Mouse (Mus musculus) neural tube, embryonic 13.5 days (tissue): ENCODE data around the gene Lamp1. TPM values are rescaled to one million over a fixed set of nuclear protein-coding genes. Genes with fewer than 3 reads are reported as not detected.
"Not testable (repeated sequence)": the region's sequence is repeated elsewhere in the genome, so short reads cannot be mapped to it uniquely, and the experiment has no call there.

Source experiments
- ATAC-seq: fragments of 200-750 bp; cut with Nextera tagmentation; 2 replicates; pipeline ENCODE4 v1.8.0; 2017; ENCODE audit warnings: low read depth, mild to moderate bottlenecking, moderate TSS enrichment, moderate library complexity
- H3K27ac ChIP-seq: fragments of 300-500 bp; sonication (generic); replicated peaks from 2 replicates; pipeline ENCODE4 v1.5.1; 2015; ENCODE audit warnings: moderate library complexity, mild to moderate bottlenecking, inconsistent platforms
- H3K27me3 ChIP-seq: fragments of 300-500 bp; sonication (generic); 2 replicates; pipeline ENCODE4 v1.6.1; 2015; ENCODE audit warnings: mild to moderate bottlenecking, inconsistent platforms
- H3K36me3 ChIP-seq: fragments of 300-500 bp; sonication (generic); 2 replicates; pipeline ENCODE4 v1.6.1; 2015; ENCODE audit warnings: mild to moderate bottlenecking, inconsistent platforms
- H3K4me1 ChIP-seq: fragments of 300-500 bp; sonication (generic); replicated peaks from 2 replicates; pipeline ENCODE4 v1.6.1; 2015; ENCODE audit warnings: inconsistent platforms
- H3K4me2 ChIP-seq: fragments of 300-500 bp; sonication (generic); 2 replicates; pipeline ENCODE4 v1.6.1; 2015; ENCODE audit warnings: inconsistent platforms, mild to moderate bottlenecking, moderate library complexity
- H3K4me3 ChIP-seq: fragments of 300-500 bp; sonication (generic); 2 replicates; pipeline ENCODE4 v1.5.1; 2015; ENCODE audit warnings: mild to moderate bottlenecking, inconsistent platforms
- H3K9ac ChIP-seq: fragments of 300-500 bp; sonication (generic); 2 replicates; pipeline ENCODE4 v1.6.1; 2015; ENCODE audit warnings: moderate library complexity, mild to moderate bottlenecking, inconsistent platforms
- H3K9me3 ChIP-seq: fragments of 300-500 bp; sonication (generic); 2 replicates; pipeline ENCODE4 v1.6.1; 2016; ENCODE audit warnings: inconsistent platforms
- WGBS: fragments of 180-500 bp; shearing (Covaris S2); methylation state at CpG from one replicate; pipeline ENCODE4 v1.1.7; 2015; 5-methylcytosine and 5-hydroxymethylcytosine counted together
- polyA plus RNA-seq: library from polyadenylated mRNA; unstranded; fragments of >200 nt; fragmentation: Nextera tagmentation; extraction: Ambion mirVana; gene quantifications from 2 replicates; pipeline ENCODE4 v1.2.1, GENCODE M21; 2015

Gene Lamp1
- polyA plus RNA-seq, result 281 and 292 TPM in 2 replicates

DNA sequence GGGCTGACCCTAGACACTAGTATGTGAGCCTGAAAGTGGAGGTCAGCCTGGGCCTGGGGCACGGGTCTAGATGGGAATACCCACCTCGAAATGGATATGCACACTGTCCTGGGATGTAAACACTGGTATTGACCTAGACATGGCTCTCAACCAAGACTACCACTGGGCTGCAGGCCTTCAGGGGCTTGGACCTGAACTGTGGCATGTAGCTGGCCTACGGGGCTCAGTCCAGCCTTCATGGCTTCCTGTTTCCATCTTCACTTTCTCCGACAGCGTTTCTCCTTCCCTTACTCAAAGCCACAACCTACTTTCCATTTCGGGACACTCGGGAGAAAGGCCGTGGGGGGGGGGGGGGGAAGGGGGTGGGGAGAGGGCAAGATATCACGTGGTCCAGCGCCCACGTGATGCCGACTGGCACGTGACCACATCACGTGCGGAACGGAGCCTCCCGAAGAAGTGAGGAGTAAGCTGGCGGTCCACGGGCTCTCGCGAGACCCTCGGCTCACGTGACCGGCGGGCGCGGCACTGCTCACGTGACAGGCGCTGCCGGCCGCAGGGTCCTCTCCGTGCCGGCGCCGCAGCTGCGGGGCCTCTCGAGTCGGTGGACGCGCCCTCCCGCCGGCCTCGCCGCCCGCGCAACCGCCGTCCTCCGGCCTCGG lies at the start of gene Lamp1:
Gene Lamp1, plus strand, starts transcription at position 444 of the 659 bp plus-strand sequence.
- peak within 1 kb of the TSS; percentile 76 for H3K27ac ChIP-seq
- peak within 1 kb of the TSS; percentile 99 for H3K9ac ChIP-seq
- H3K4me1 ChIP-seq, result peaks cover 36% of the 10 kb centered on the region
- H3K27me3 ChIP-seq, result no peaks in the 10 kb centered on the region
- peak within 1 kb of the TSS; percentile 95 for H3K4me2 ChIP-seq
- ATAC-seq, result peak; percentile 96
- peak within 1 kb of the TSS; percentile 100 for H3K4me3 ChIP-seq
- peaks cover 4% of the 10 kb centered on the region; the same call in 1 of the 2 replicates for H3K36me3 ChIP-seq
- under 1% methylated on average over 50 of the region's 50 CpGs for WGBS
- H3K9me3 ChIP-seq, result no peaks in the 10 kb centered on the region

DNA sequence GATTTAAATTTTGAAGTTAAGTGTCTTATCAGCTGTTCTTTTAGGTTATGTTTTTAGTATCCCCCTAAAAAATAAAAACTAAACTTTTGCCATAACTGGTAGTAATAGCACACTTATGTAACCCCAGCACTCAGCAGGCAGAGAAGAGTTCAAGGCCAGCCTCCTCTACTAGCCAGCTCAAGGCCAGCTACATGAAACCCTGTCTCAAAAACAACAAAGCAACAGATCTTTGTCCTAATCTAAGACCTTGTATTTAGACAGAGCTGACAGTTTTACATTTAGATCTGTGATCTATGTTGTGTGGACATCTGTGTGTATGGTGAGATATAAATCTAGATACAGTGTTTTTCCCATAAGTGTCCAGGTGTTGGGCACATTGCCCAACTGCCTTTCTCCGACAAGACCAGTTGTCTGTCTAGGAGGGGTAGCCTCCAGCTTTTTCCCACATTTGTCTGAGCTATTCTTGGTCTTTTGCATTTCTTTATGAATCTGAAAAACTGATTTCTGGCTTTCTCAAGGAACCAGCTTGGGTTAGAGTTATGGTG lies 49.5 kb upstream of the Lamp1 start:
- Histone ChIP-seq H3K4me3 (no peak overlapping the region), H3K9me3 (no peaks in the 10 kb centered on the region), H3K27me3 (no peaks in the 10 kb centered on the region), H3K9ac (no peak overlapping the region), H3K27ac (no peak overlapping the region), H3K4me2 (no peak overlapping the region), H3K4me1 (peaks cover 48% of the 10 kb centered on the region), H3K36me3 (no peaks in the 10 kb centered on the region)
- WGBS, result 72% methylated on average over 1 of the region's 1 CpGs
- no peak for ATAC-seq

DNA sequence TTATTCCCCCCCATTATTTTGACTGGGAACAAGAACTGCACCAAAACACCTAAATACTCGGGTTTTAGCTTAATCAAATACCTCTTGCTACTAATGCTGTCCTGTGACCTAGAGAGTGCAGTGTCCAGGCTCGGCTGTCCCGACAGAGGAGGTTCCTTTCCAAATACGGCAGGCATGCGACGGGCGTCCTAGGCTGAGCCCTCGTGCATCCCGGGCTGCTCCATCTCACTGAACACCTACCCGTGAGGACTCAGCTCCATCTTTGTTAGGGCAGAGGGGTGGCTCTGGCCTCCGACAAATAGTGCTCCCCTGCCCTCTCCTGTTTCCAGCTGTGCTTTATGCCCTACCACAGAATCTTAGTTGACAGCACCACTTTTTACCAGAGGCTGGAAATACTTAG lies 47.0 kb upstream of the Lamp1 start:
- Histone ChIP-seq H3K4me3 (no peak overlapping the region), H3K27me3 (no peaks in the 10 kb centered on the region), H3K9ac (no peak overlapping the region), H3K36me3 (peaks cover 10% of the 10 kb centered on the region), H3K4me1 (peaks cover 40% of the 10 kb centered on the region), H3K27ac (no peak overlapping the region), H3K9me3 (no peaks in the 10 kb centered on the region), H3K4me2 (no peak overlapping the region)
- no peak for ATAC-seq
- WGBS, result 91% methylated on average over 11 of the region's 11 CpGs

DNA sequence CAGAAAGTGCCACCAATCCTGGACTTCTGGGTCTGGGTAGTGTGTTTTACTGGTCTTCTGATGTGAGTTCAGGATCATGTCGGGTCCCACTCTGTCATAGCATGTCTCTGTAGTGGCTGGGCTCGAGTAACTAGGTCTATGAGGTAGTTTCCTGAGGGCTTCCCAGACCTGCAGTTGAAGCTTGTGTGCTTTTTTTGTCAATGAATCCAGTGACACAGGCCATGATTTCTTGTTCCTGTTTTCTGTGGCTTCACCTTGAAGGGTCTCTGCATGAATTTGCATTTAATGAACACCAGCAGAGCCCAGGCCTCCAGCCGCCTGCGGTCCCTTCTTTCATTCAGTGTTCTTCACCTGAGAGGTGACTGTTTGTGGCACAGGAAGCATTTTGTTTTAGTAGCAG lies 45.7 kb upstream of the Lamp1 start:
- WGBS, result 90% methylated on average over 4 of the region's 4 CpGs
- peaks cover 19% of the 10 kb centered on the region for H3K36me3 ChIP-seq
- no peaks in the 10 kb centered on the region for H3K27me3 ChIP-seq
- no peak for ATAC-seq
- no peak overlapping the region for H3K27ac ChIP-seq
- H3K9me3 ChIP-seq, result no peaks in the 10 kb centered on the region
- peaks cover 28% of the 10 kb centered on the region for H3K4me1 ChIP-seq
- H3K4me2 ChIP-seq, result no peak overlapping the region
- H3K4me3 ChIP-seq, result no peak overlapping the region
- H3K9ac ChIP-seq, result no peak overlapping the region

DNA sequence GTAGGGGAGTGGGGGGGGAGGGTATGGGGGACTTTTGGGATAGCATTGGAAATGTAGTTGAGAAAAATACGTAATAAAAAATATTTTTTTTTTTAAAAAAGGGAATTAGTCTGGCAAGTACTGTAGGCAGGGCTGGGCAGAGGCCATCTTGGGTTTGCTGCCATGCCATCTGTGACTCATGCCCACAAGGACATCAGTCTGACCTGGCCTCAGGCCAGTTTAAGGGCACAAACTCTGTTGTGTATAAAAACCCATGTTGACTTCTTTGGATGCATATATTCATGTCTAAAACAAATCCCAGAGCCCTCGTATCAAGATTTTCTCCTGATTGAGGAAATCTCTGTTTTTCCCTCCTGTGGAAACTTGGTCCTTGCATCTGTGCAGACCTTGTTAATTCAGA lies 41.9 kb upstream of the Lamp1 start:
- no peak for ATAC-seq
- no peaks in the 10 kb centered on the region; the same call in 1 of the 2 replicates for H3K4me1 ChIP-seq
- H3K27me3 ChIP-seq, result no peaks in the 10 kb centered on the region
- H3K9ac ChIP-seq, result no peak overlapping the region
- no peak overlapping the region for H3K4me2 ChIP-seq
- 92% methylated on average over 2 of the region's 2 CpGs for WGBS
- H3K36me3 ChIP-seq, result peaks cover 46% of the 10 kb centered on the region
- no peak overlapping the region for H3K4me3 ChIP-seq
- H3K9me3 ChIP-seq, result no peaks in the 10 kb centered on the region
- H3K27ac ChIP-seq, result no peak overlapping the region

DNA sequence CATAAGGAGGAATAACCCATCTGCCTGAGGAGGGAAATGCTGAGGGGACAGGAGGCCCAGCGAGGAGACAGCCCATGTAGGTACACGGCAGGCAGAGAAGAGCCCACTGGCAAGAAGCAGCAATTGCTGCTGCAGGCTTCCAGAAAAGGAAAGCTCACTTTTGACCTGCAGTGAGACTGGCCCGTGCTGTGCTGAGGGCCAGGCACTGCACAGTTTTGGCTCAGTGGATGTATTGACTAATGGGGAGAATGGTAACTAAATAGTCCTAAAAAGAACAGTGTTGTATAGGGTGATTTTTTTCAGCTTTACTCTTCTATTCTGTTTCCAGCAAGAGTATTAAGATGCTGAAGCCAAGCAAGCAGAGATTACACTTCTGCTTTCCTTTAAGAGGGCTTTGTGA lies 40.4 kb upstream of the Lamp1 start:
- H3K36me3 ChIP-seq, result peaks cover 58% of the 10 kb centered on the region
- H3K4me1 ChIP-seq, result no peaks in the 10 kb centered on the region
- no peaks in the 10 kb centered on the region for H3K27me3 ChIP-seq
- no peak overlapping the region for H3K9ac ChIP-seq
- no peak overlapping the region for H3K27ac ChIP-seq
- H3K9me3 ChIP-seq, result no peaks in the 10 kb centered on the region
- no peak overlapping the region for H3K4me3 ChIP-seq
- H3K4me2 ChIP-seq, result no peak overlapping the region
- 87% methylated on average over 3 of the region's 3 CpGs for WGBS
- ATAC-seq, result no peak

DNA sequence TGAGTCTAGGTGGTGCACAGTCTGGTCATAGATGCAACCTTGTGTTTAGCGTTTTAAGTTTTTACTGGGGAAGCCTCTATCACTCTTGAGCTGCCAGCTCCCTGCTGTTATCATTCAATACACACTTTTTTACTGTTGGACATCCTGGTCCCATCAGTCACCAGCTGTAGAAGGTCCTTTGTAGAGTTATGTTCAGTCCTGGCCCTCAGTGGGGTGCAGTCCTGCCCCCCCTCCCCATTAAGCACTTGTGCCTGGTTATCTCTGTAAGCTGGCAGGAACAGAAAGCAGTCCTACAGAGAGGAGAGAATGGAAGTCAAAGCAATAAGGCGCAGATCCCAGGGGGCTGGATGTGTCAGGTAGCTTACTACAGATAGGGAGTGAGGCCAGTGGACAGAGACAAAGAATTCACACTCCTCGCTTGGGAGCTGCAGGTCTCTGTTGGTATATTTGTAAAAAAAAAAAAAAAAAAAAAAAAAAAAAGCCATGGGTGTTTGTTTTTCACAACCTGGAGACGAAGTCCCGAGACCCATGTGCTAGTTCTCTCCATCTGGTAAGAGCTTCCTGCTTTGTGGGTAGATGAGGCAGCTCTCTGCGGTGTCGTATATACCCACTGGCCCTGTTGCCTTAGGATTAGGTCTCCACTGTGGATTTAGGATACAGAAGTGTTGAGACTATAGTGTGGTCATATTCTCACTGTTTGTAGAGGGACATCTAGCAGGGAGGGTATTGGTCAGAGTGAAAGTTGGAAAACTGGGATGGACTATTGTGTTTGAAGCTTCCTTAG lies 37.9 kb upstream of the Lamp1 start:
- 81% methylated on average over 7 of the region's 7 CpGs for WGBS
- H3K9ac ChIP-seq, result no peak overlapping the region
- no peak overlapping the region for H3K4me3 ChIP-seq
- ATAC-seq, result no peak
- H3K36me3 ChIP-seq, result peaks cover 73% of the 10 kb centered on the region
- no peaks in the 10 kb centered on the region for H3K4me1 ChIP-seq
- no peaks in the 10 kb centered on the region for H3K9me3 ChIP-seq
- H3K4me2 ChIP-seq, result no peak overlapping the region
- H3K27me3 ChIP-seq, result no peaks in the 10 kb centered on the region
- no peak overlapping the region for H3K27ac ChIP-seq

DNA sequence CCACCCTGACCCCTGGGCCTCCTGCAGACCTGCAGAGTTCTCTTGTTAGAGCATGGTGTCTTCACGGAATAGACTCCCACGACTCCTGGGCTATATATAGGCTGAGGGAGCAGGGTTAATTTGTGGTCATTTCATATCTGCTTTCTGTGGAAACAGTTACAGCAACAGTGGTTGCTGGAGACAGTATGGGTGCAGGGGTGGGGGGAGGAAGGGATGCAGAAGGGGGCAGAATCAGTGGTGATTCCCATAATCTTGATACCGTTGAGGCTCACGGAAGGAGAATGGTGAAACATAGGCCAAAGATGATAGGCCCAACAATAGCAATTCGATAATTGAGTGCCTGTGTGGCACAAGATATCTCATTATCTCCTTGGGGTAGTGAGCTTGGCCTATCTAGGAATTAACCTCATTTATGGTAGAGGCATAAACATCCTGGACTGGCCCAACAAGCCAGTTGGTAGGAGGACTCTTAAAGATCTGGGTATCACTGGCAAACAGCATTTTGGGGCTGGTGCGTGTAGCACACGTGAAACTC lies 36.0 kb upstream of the Lamp1 start:
- ATAC-seq, result no peak
- 94% methylated on average over 7 of the region's 7 CpGs for WGBS
- H3K4me3 ChIP-seq, result no peak overlapping the region
- H3K9ac ChIP-seq, result no peak overlapping the region
- H3K9me3 ChIP-seq, result no peaks in the 10 kb centered on the region
- H3K4me2 ChIP-seq, result no peak overlapping the region
- no peaks in the 10 kb centered on the region for H3K27me3 ChIP-seq
- H3K36me3 ChIP-seq, result peaks cover 85% of the 10 kb centered on the region
- H3K4me1 ChIP-seq, result no peaks in the 10 kb centered on the region
- no peak overlapping the region for H3K27ac ChIP-seq

DNA sequence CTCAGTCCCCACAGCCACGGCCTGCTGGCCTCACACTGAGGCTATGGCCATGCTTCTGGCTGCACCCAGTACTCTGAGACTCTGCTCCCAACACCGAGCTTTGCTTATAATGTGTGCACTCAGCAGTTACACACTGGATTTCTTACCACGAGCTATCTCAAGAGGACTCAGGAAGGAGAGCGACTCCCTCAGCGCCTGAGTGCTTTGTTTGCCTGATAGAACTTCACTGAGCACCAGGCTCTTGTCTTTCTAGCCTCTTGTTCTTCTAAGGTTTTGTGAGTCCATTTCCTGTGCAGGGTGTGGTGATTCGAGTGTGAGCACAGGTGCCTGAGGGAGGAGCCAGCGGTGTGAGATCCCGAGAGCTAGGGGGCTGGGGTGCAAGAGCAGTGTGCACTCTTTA lies 34.1 kb upstream of the Lamp1 start:
- H3K9ac ChIP-seq, result no peak overlapping the region
- H3K27ac ChIP-seq, result no peak overlapping the region
- H3K9me3 ChIP-seq, result no peaks in the 10 kb centered on the region
- 93% methylated on average over 8 of the region's 8 CpGs for WGBS
- ATAC-seq, result no peak
- peaks cover 86% of the 10 kb centered on the region for H3K36me3 ChIP-seq
- H3K4me1 ChIP-seq, result no peaks in the 10 kb centered on the region
- H3K27me3 ChIP-seq, result no peaks in the 10 kb centered on the region
- no peak overlapping the region for H3K4me3 ChIP-seq
- no peak overlapping the region for H3K4me2 ChIP-seq

DNA sequence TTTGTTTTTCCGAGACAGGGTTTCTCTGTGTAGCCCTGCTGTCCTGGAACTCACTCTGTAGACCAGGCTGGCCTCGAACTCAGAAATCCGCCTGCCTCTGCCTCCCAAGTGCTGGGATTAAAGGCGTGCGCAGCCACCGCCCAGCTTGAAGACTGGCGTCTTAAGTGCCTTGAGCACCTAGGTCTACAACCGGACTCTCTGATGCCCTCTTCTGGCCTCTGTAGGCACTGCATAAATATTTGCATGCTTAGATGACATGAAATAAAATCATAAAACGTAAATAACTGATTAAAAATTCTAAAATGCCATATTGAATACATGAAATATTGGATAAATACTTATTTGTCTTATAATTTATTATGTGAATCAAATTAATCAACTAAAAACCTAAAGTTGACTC lies 26.7 kb upstream of the Lamp1 start:
- H3K9me3 ChIP-seq, H3K4me1 ChIP-seq, H3K27me3 ChIP-seq, H3K4me3 ChIP-seq, H3K27ac ChIP-seq, ATAC-seq, H3K9ac ChIP-seq, H3K4me2 ChIP-seq: not testable (repeated sequence)
- H3K36me3 ChIP-seq, result peaks cover 96% of the 10 kb centered on the region
- WGBS, result 69% methylated on average over 9 of the region's 9 CpGs

DNA sequence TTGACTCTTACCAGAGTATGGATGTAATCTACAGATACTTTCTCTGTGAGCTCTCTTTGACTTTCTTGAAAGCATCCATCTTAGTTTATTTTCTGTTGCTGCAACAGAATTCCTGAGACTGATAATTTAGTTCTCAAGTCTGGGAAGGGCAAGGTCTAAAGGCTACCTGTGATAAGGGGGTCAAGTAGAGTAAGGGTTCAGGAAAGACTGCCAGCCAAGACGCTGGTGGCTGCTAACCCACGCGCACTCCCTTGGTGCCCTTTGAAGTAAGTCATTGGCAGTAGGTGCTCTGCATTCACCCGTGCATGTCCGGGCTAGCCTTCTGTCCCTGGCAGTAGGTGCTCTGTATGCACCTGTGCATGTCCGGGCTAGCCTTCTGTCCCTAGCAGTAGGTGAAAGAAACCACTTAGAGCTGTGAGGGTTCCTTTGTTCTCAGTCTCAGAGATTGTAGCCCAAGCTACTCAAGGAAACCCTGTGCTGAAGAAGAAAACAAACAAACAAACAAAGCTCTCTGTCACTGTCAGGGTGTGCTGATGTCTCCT lies 19.2 kb upstream of the Lamp1 start:
- Histone ChIP-seq H3K9ac (no peak overlapping the region), H3K27me3 (no peaks in the 10 kb centered on the region), H3K4me3 (no peak overlapping the region), H3K27ac (no peak overlapping the region), H3K4me2 (no peak overlapping the region), H3K9me3 (no peaks in the 10 kb centered on the region), H3K4me1 (no peaks in the 10 kb centered on the region), H3K36me3 (peaks cover 99% of the 10 kb centered on the region)
- ATAC-seq, result no peak
- WGBS, result 95% methylated on average over 6 of the region's 6 CpGs

DNA sequence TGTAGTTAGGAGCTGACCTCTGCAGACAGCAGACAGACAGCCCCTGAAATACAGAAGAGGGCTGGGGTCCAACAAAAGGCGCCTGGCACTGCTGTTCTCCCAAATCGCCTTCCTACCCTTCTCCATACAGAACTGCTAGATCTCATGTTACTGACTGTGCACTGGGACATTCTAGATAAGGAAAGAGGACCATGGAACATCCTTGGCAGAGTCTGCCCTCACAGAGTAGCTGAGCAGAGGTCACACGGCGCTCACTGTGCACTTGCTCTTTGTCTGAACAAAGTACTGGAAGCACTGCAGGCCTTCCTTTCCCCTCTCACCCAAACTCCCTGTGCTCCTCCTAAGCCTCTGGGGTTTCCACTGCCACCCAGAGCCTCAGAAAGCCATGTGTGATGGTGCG lies 17.3 kb upstream of the Lamp1 start:
- no peak overlapping the region for H3K4me2 ChIP-seq
- no peaks in the 10 kb centered on the region for H3K9me3 ChIP-seq
- 95% methylated on average over 5 of the region's 5 CpGs for WGBS
- no peak overlapping the region for H3K4me3 ChIP-seq
- no peaks in the 10 kb centered on the region for H3K27me3 ChIP-seq
- ATAC-seq, result no peak
- H3K4me1 ChIP-seq, result no peaks in the 10 kb centered on the region
- no peak overlapping the region for H3K27ac ChIP-seq
- peaks cover 100% of the 10 kb centered on the region for H3K36me3 ChIP-seq
- no peak overlapping the region for H3K9ac ChIP-seq
